Mouse (Mus musculus) brown adipose tissue, adult 24 weeks (tissue): Measurements from ENCODE around the gene Igf1r. TPM values are rescaled to one million over a fixed set of nuclear protein-coding genes. Genes with fewer than 3 reads are reported as not detected.

Experiments
- H3K27ac ChIP-seq: fragments of 200-500 bp; replicated peaks from 2 replicates; pipeline ENCODE4 v1.5.1; 2012; ENCODE audit warnings: low read depth, mild to moderate bottlenecking, low read length
- H3K4me1 ChIP-seq: fragments of 200-500 bp; 2 replicates; pipeline ENCODE4 v1.6.1; 2012; ENCODE audit warnings: low read length, mixed read lengths; ENCODE audit not compliant: control insufficient read depth, insufficient read depth, insufficient read length
- H3K4me3 ChIP-seq: fragments of 200-500 bp; 2 replicates; pipeline ENCODE4 v1.5.1; 2012; ENCODE audit warnings: low read depth, mild to moderate bottlenecking, low read length, moderate library complexity; ENCODE audit not compliant: insufficient read depth
- polyA plus RNA-seq: library from polyadenylated mRNA; stranded (reverse); fragments of >200 nt; gene quantifications from 2 replicates; pipeline ENCODE4 v1.2.4, GENCODE M21; 2012; ENCODE audit not compliant: missing spikeins, insufficient read depth, insufficient read length

Igf1r gene
- polyA plus RNA-seq, 1 experiment: 2.3 TPM

GRCm38 (mm10) chr7:68224006-68224405, 271.4 kb downstream of the Igf1r start:
- no peak overlapping the region; the same call in 1 of the 2 replicates for H3K27ac ChIP-seq
- H3K4me1 ChIP-seq: peaks cover 11% of the 10 kb centered on the region; the same call in 1 of the 2 replicates

GRCm38 (mm10) chr7:68225427-68226054, 272.9 kb downstream of the Igf1r start:
- Histone ChIP-seq H3K27ac (no peak overlapping the region), H3K4me1 (peaks cover 11% of the 10 kb centered on the region; the same call in 1 of the 2 replicates), H3K4me3 (no peak overlapping the region)

More at GRCm38 (mm10) chr7:68224006-68224405, 271.4 kb downstream of the Igf1r start:
- no peak overlapping the region for H3K4me3 ChIP-seq

GRCm38 (mm10) chr7:68227021-68227420, 274.4 kb downstream of the Igf1r start:
- Histone ChIP-seq H3K4me1 (peaks cover 7% of the 10 kb centered on the region; the same call in 1 of the 2 replicates), H3K4me3 (no peak overlapping the region), H3K27ac (no peak overlapping the region)

DNA sequence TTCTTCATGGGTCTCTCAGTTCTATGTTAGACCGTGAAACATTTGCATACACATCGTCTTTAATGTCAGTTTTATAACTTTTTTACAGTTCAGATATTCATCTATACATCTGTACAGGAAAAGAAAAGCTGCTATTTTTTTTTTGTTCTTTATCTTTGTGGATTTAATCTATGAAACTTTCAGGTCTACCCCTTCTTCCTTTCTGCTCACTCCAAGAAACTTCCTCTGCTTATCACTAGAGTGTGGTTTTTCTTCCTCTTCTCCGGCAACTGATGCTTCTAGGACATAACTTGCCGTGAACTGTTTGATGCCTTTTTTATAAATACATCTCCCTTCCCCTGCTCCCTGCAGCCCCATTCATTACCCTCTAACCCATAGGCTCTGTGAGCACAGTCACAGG, 275.0 kb downstream of the Igf1r start:
- Histone ChIP-seq H3K4me1 (peaks cover 2% of the 10 kb centered on the region; the same call in 1 of the 2 replicates), H3K27ac (no peak overlapping the region), H3K4me3 (no peak overlapping the region)

DNA sequence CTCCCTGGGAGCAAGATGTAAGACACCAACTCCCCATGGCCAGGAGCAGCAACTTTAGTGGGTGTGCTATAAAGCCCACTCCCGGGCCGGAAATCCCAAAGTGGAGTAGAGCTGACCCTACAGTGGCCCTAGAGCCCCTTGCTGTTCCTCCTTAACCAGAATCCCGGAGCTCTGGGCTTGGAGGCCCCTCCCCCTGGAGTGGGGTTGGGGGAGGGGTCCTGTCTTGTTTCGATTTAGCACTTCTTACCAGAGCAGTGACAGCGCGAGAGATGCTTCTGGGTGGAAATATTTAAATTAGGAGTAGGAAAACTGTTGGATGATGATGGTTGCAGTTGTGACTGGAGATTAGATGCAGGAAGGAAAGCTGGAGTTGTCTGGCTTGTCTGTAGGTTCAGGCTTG, 275.9 kb downstream of the Igf1r start:
- Histone ChIP-seq H3K27ac (no peak overlapping the region), H3K4me3 (no peak overlapping the region), H3K4me1 (no peaks in the 10 kb centered on the region)

- Histone ChIP-seq H3K4me3 (no peak overlapping the region), H3K4me1 (peaks cover 5% of the 10 kb centered on the region), H3K27ac (no peak overlapping the region)
Observed at GRCm38 (mm10) chr7:68230831-68231230, 278.2 kb downstream of the Igf1r start.

DNA sequence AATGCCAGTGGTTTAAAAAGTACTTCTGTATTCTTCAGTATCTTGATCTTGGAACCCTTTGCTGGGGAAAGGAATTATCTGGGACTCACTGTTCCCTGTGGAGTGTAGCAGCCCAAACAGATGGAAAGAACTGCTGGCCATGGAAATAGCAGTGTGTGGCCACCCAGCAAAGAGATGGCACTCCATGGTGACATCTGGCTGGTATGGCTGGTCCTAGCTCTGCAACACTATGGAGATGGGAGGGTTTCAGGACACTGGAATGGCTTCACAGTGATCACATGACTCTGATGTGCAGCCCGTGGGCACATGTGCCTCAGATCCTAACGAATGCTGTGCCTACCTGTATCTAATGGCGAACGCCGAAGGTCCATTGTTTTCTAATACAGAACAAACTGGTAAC, 279.9 kb downstream of the Igf1r start:
- Histone ChIP-seq H3K4me1 (peaks cover 5% of the 10 kb centered on the region), H3K4me3 (no peak overlapping the region), H3K27ac (no peak overlapping the region)

DNA sequence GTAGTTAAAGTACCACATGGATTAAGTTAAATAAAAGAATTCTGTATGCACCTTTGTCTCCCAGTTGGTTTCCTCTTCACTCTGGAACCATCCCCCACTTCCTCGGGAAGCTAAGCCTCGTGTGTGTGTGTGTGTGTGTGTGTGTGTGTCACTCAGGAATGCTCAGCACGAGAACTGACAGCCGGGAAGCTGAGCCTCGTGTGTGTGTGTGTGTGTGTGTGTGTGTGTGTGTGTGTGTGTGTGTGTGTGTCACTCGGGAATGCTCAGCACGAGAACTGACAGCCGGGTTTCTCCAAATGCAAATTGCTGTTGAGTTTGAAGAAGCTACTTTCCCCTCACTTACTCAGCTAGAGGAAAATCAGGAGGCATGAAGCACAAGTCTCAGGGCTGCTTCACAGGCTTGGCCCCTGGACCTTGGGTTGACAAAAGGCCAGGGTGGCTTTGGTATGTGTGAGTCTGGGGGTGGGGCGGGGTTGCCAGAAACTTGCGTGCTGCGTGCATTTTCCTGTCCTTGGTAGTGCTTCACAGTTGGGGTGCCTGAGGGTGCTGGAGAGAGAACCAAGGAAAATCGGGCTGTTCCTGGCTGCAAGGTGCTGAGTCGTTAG, 281.1 kb downstream of the Igf1r start:
- no peak overlapping the region for H3K27ac ChIP-seq
- peaks cover 5% of the 10 kb centered on the region for H3K4me1 ChIP-seq
- H3K4me3 ChIP-seq: no peak overlapping the region

DNA sequence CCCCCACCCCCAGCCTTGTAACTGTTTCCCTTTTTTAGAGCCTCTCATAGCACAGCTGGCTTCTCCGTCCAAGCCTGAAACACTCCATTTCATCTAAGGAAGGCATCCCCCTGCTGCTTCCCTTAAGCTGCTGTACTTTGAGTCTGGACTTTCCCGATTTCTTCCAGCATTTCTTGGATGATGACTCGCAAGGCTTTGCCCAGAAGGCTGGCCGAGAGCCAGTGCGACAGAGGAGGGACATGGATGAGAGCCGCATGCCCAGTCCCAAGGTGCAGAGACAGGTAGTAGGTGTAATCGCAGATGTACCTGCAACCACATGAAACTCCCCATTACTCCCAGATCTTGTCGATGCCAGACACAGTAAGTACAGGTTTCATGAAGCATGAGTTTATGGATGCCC, 284.2 kb downstream of the Igf1r start:
- no peak overlapping the region for H3K27ac ChIP-seq
- peaks cover 5% of the 10 kb centered on the region for H3K4me1 ChIP-seq
- no peak overlapping the region for H3K4me3 ChIP-seq

DNA sequence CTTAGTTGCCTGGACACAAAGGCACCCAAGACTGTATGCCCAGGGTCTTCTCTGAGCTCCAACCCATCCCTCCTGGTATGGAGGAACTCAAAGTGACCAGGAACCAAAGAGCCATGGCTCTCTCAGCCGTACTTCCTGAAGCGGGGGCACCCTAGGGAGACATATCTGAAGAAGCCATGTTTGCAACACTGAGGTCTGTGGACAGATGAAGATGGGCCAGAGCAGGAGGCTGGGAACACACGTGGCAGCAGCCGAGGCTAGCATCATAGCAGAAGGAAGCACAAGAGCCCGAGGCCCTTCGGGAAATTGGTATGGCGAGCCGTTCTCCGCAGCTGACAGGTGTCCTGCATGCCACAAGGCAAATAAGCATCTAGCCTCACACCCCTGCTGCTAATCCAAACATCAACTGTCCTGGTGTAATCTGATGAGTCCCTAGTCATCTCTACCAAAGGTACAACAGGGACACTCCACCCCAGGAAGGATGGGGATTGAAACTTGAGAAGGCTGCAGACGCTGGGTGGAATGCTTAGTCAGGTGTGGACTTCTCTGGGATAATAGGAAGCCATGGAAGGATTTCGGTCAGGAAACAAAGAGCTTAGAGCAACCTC, 286.7 kb downstream of the Igf1r start:
- Histone ChIP-seq H3K4me3 (no peak overlapping the region), H3K27ac (no peak overlapping the region)

GRCm38 (mm10) chr7:68241205-68241604, 288.6 kb downstream of the Igf1r start:
- Histone ChIP-seq H3K4me3 (no peak overlapping the region), H3K4me1 (no peaks in the 10 kb centered on the region), H3K27ac (no peak overlapping the region)

More for the DNA sequence above, 286.7 kb downstream of the Igf1r start:
- H3K4me1 ChIP-seq: no peaks in the 10 kb centered on the region; the same call in 1 of the 2 replicates

GRCm38 (mm10) chr7:68245681-68246080, 293.1 kb downstream of the Igf1r start:
- Histone ChIP-seq H3K27ac (no peak overlapping the region), H3K4me3 (no peak overlapping the region), H3K4me1 (no peaks in the 10 kb centered on the region)

DNA sequence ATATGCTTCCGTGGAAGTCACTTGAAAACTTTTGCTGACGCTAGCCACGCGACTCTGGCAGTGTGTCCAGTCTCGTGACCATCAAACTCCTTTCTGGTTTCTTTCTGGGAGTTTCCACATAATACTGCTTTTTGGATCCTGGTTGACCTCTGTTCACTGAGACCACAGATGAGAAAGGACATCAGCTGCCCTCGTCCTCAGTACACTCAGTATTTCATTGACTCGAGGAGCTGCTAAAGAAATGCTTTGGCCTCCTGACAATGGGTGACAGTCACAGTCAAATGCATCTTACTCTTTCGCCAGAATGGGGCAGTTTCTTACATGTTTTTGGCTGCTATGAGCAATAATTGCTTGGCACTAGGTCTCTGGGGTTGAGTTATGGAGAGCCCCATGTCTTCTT, 293.6 kb downstream of the Igf1r start:
- no peak overlapping the region for H3K27ac ChIP-seq
- H3K4me1 ChIP-seq: no peaks in the 10 kb centered on the region
- no peak overlapping the region for H3K4me3 ChIP-seq

DNA sequence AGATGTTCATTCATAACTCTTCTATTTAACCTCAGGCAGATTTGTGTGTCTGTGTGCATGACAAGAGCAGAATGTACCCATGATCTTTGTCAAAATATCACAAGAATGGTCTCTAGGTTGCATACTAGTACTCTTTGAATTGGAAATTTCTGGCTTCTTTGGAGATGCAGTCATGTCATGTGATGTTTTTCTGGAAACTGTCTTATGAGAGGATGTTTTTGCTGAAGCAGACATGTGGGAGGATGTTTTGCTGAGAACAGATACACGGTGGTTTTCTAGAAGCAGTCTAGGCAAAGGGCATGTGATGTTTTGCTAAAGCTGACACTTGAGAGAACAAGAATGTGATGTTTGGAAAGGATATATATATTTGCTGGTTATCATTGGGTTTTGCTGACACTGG, 297.8 kb downstream of the Igf1r start:
- Histone ChIP-seq H3K27ac (no peak overlapping the region), H3K4me3 (no peak overlapping the region), H3K4me1 (no peaks in the 10 kb centered on the region)

DNA sequence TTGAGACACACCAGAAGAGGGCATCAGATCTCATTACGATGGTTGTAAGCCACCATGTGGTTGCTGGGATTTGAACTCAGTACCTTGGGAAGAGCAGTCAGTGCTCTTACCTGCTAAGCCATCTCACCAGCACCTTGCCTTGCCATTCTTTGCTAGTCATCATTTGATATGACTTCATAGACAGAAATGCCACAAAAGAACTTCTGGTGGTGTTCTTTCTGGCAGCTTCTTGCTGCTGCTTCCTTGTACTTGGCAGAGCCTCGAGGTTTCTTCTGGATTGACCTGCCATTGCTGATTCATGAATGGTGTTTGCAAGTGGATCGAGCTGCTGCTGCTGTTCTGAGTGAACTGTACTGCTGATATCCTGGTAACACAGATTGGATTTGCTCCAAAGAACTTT, 298.3 kb downstream of the Igf1r start:
- Histone ChIP-seq H3K27ac (no peak overlapping the region), H3K4me3 (no peak overlapping the region), H3K4me1 (no peaks in the 10 kb centered on the region)

GRCm38 (mm10) chr7:68257767-68258166, 305.1 kb downstream of the Igf1r start:
- Histone ChIP-seq H3K27ac (no peak overlapping the region), H3K4me3 (no peak overlapping the region), H3K4me1 (peaks cover under 1% of the 10 kb centered on the region; the same call in 1 of the 2 replicates)
